Mouse (Mus musculus): ENCODE measurements at regions not wholly inside any gene's neighbourhood (a gene's known extent, or its start where the extent isn't known, plus 50 kb on each side); places are given as distances from the start of the nearest gene placed in this dataset.

GRCm38 (mm10) chr10:99644981-99645380 is 114.5 kb downstream of the Csl start:
- WGBS, result 78% methylated on average over 2 of the region's 2 CpGs
- H3K4me1 ChIP-seq (ENCODE audit: control insufficient read depth, insufficient read depth, insufficient read length, low read length), result no peaks in the 10 kb centered on the region
- no peaks in the 10 kb centered on the region for H3K27me3 ChIP-seq (ENCODE audit: control insufficient read depth, insufficient read depth, low read length)
- TF ChIP-seq POLR2A (IDR thresholded peaks at IDR 0.05; ENCODE audit: low read depth, low read length) (no peak), CTCF (IDR thresholded peaks at IDR 0.05; ENCODE audit: extremely low read depth, insufficient read length, insufficient replicate concordance, low read depth, low read length) (no peak)
- H3K36me3 ChIP-seq (ENCODE audit: control insufficient read depth, insufficient read depth, low read length), result no peaks in the 10 kb centered on the region
- no peak overlapping the region for H3K4me3 ChIP-seq (ENCODE audit: low read depth, low read length)
- no peak overlapping the region for H3K27ac ChIP-seq (ENCODE audit: insufficient read depth, low read depth, low read length)

DNA sequence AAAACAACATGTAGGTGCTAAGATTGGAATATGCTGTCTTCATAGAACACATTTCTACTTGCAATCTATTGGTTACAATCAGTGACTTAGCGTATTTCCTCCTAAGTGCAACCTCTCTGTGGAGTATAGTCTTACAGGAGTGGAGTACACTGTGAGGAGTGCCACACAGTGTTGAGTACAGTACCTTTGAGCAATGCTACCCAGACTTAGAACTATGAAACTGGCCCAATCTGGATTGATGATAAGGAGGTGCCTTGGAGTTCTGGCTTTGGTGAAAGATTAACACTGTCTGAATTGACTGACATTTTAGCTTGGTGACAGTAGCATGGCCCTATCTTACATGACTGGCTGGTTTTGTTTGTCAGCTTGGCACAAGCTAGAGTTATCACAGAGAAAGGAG is 107.4 kb downstream of the Csl start:
- H3K4me1 ChIP-seq (ENCODE audit: control insufficient read depth, insufficient read depth, insufficient read length, low read length), result no peaks in the 10 kb centered on the region
- no peak for TF ChIP-seq CTCF (IDR thresholded peaks at IDR 0.05; ENCODE audit: extremely low read depth, insufficient read length, insufficient replicate concordance, low read depth, low read length)
- no peak for TF ChIP-seq POLR2A (IDR thresholded peaks at IDR 0.05; ENCODE audit: low read depth, low read length)
- H3K36me3 ChIP-seq (ENCODE audit: control insufficient read depth, insufficient read depth, low read length), result no peaks in the 10 kb centered on the region
- no peaks in the 10 kb centered on the region for H3K27me3 ChIP-seq (ENCODE audit: control insufficient read depth, insufficient read depth, low read length)
- 46% methylated on average over 1 of the region's 1 CpGs for WGBS
- no peak overlapping the region for H3K27ac ChIP-seq (ENCODE audit: insufficient read depth, low read depth, low read length)
- no peak overlapping the region for H3K4me3 ChIP-seq (ENCODE audit: low read depth, low read length)

GRCm38 (mm10) chr10:99654284-99654683 is 105.2 kb downstream of the Csl start:
- Histone ChIP-seq H3K4me1 (ENCODE audit: control insufficient read depth, insufficient read depth, insufficient read length, low read length) (no peaks in the 10 kb centered on the region), H3K27me3 (ENCODE audit: control insufficient read depth, insufficient read depth, low read length) (no peaks in the 10 kb centered on the region), H3K36me3 (ENCODE audit: control insufficient read depth, insufficient read depth, low read length) (no peaks in the 10 kb centered on the region), H3K27ac (ENCODE audit: insufficient read depth, low read depth, low read length) (no peak overlapping the region), H3K4me3 (ENCODE audit: low read depth, low read length) (no peak overlapping the region)
- 91% methylated on average over 4 of the region's 4 CpGs for WGBS
- no peak for TF ChIP-seq CTCF (IDR thresholded peaks at IDR 0.05; ENCODE audit: extremely low read depth, insufficient read length, insufficient replicate concordance, low read depth, low read length)
- TF ChIP-seq POLR2A (IDR thresholded peaks at IDR 0.05; ENCODE audit: low read depth, low read length), result no peak

DNA sequence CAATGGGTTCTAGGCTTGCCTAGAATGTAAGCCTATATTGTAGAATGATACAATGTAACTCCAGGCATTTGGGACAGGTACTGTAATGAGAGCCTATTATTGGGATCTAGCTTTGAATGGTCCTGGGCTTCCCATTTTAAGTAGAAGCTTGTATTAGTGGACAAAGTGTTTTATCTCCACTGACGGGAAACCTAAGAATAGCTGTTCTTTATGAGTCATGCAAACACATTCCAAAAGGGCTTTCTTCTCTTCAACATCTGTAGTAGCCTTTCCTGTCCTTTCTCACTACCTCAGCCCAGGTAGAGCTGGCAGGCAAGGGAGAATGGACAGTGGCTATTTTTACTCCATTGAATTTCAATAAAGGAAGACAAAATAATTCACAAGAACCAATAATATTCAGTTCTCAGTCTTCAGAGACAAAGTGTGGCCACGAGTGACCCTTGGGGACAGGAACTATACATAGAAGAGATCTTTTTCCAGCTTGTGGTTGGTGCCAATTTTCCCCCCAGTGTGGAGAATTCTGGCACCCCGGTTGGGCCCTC is 82.8 kb downstream of the Csl start:
- H3K36me3 ChIP-seq (ENCODE audit: control insufficient read depth, insufficient read depth, low read length), result no peaks in the 10 kb centered on the region
- TF ChIP-seq POLR2A (IDR thresholded peaks at IDR 0.05; ENCODE audit: low read depth, low read length) (no peak), CTCF (IDR thresholded peaks at IDR 0.05; ENCODE audit: extremely low read depth, insufficient read length, insufficient replicate concordance, low read depth, low read length) (no peak)
- H3K27ac ChIP-seq (ENCODE audit: insufficient read depth, low read depth, low read length), result no peak overlapping the region
- no peaks in the 10 kb centered on the region for H3K27me3 ChIP-seq (ENCODE audit: control insufficient read depth, insufficient read depth, low read length)
- WGBS, result 77% methylated on average over 3 of the region's 3 CpGs
- H3K4me3 ChIP-seq (ENCODE audit: low read depth, low read length), result no peak overlapping the region
- H3K4me1 ChIP-seq (ENCODE audit: control insufficient read depth, insufficient read depth, insufficient read length, low read length), result no peaks in the 10 kb centered on the region

- H3K27ac ChIP-seq (ENCODE audit: insufficient read depth, low read depth, low read length), result no peak overlapping the region
- H3K36me3 ChIP-seq (ENCODE audit: control insufficient read depth, insufficient read depth, low read length), result no peaks in the 10 kb centered on the region
- H3K4me1 ChIP-seq (ENCODE audit: control insufficient read depth, insufficient read depth, insufficient read length, low read length), result no peaks in the 10 kb centered on the region
- 88% methylated on average over 9 of the region's 9 CpGs for WGBS
- no peak for TF ChIP-seq POLR2A (IDR thresholded peaks at IDR 0.05; ENCODE audit: low read depth, low read length)
- no peak for TF ChIP-seq CTCF (IDR thresholded peaks at IDR 0.05; ENCODE audit: extremely low read depth, insufficient read length, insufficient replicate concordance, low read depth, low read length)
- no peak overlapping the region for H3K4me3 ChIP-seq (ENCODE audit: low read depth, low read length)
- no peaks in the 10 kb centered on the region for H3K27me3 ChIP-seq (ENCODE audit: control insufficient read depth, insufficient read depth, low read length)
Observed at GRCm38 (mm10) chr10:99678096-99678495, 81.4 kb downstream of the Csl start.

GRCm38 (mm10) chr10:99679813-99680212 is 79.6 kb downstream of the Csl start:
- Histone ChIP-seq H3K27me3 (ENCODE audit: control insufficient read depth, insufficient read depth, low read length) (no peaks in the 10 kb centered on the region), H3K4me3 (ENCODE audit: low read depth, low read length) (no peak overlapping the region), H3K27ac (ENCODE audit: insufficient read depth, low read depth, low read length) (no peak overlapping the region), H3K36me3 (ENCODE audit: control insufficient read depth, insufficient read depth, low read length) (no peaks in the 10 kb centered on the region), H3K4me1 (ENCODE audit: control insufficient read depth, insufficient read depth, insufficient read length, low read length) (no peaks in the 10 kb centered on the region)
- 77% methylated on average over 6 of the region's 6 CpGs for WGBS
- no peak for TF ChIP-seq CTCF (IDR thresholded peaks at IDR 0.05; ENCODE audit: extremely low read depth, insufficient read length, insufficient replicate concordance, low read depth, low read length)
- no peak for TF ChIP-seq POLR2A (IDR thresholded peaks at IDR 0.05; ENCODE audit: low read depth, low read length)

DNA sequence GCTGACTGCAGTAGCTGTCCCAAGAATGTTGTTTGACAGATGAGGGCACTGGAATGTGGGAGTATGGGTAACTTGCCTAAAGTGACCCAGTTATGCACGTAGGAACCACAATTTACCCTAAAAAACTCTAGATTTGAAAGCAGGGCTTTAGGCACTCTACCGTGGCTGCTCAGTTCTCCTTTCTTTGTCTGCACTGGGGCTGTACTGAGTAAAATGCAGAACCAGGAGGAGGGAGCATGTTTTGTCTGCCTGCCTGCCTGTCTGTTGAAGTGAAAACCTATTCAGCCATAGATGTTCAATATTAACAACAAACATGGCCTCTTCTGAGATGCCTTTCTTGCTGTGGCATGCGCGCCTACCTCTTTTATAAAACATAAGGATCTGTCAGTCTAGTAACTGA is 77.5 kb downstream of the Csl start:
- H3K36me3 ChIP-seq (ENCODE audit: control insufficient read depth, insufficient read depth, low read length), result no peaks in the 10 kb centered on the region
- no peak overlapping the region for H3K4me3 ChIP-seq (ENCODE audit: low read depth, low read length)
- H3K27ac ChIP-seq (ENCODE audit: insufficient read depth, low read depth, low read length), result no peak overlapping the region
- no peaks in the 10 kb centered on the region for H3K27me3 ChIP-seq (ENCODE audit: control insufficient read depth, insufficient read depth, low read length)
- WGBS, result 86% methylated on average over 4 of the region's 4 CpGs
- no peak for TF ChIP-seq POLR2A (IDR thresholded peaks at IDR 0.05; ENCODE audit: low read depth, low read length)
- no peak for TF ChIP-seq CTCF (IDR thresholded peaks at IDR 0.05; ENCODE audit: extremely low read depth, insufficient read length, insufficient replicate concordance, low read depth, low read length)
- no peaks in the 10 kb centered on the region for H3K4me1 ChIP-seq (ENCODE audit: control insufficient read depth, insufficient read depth, insufficient read length, low read length)

Data from small intestine, adult 2 months (tissue).